Mouse (Mus musculus): ENCODE data around the gene Cfd.

Cfd gene

GRCm38 (mm10) chr10:79918231-79919078 is 27.8 kb downstream of the Cfd start:
- DNase-seq, result peak; percentile 63 to 73

DNA sequence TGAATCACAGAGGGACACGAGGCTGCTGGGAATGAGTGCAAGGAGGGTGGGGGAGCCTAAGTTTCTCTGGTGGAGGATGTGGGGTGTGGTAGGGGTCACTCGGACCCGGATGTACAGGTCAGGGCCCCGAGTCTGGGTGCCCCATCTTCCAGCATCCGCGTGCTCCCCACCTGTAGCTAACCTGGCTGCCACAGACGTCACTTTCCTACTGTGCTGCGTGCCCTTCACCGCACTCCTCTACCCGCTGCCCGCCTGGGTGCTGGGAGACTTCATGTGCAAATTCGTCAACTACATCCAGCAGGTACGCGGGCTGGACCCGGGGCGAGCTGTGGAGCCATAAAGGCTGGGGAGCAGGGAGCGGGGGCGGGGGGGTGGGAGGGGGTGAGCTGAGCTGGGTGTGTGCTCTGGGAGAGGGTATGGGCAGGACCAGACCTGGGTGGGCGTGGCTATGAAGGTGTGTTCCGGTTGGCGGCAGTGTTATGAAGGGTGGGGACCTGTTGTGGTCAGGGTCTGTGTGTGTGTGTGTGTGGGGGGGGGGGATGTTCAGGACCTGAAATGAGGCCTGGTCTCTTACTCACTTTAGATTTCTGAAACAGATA is 28.7 kb downstream of the Cfd start:
- DNase-seq, result peak in 1 of 2 experiments; percentile 41

GRCm38 (mm10) chr10:79920056-79920890 is 29.6 kb downstream of the Cfd start:
- DNase-seq, result no peak

DNA sequence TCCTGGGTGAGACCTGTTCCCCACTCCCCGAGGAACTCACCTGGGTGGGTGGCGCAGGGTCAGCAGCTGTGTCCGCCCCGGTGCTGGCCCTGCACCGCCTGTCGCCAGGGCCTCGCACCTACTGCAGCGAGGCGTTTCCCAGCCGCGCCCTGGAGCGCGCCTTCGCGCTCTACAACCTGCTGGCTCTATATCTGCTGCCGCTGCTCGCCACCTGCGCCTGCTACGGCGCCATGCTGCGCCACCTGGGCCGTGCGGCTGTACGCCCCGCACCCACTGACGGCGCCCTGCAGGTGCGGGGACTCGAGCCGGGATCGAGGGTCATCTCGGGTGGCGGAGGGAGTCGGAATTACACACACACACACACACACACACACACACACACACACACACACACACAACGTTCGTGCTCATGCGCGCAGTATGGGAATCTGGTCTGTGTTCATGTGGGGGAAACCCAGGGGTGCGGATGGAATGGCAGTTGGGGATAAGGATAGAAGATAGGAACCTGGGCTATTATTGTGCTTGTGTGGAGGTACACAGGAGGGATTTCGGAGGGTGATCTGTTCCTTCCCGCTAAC is 30.4 kb downstream of the Cfd start, which contains the start of gene R3hdm4:
Gene R3hdm4 (minus strand): TSS at position 251 of the 578 bp plus-strand sequence.
- DNase-seq, result peak in 1 of 2 experiments; percentile 43

DNA sequence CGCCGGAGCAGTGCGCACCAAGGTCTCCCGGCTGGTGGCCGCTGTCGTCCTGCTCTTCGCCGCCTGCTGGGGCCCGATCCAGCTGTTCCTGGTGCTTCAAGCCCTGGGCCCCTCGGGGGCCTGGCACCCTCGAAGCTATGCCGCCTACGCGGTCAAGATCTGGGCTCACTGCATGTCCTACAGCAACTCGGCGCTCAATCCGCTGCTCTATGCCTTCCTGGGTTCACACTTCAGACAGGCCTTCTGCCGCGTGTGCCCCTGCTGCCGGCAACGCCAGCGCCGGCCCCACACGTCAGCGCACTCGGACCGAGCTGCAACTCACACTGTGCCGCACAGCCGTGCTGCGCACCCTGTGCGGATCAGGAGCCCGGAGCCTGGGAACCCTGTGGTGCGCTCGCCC is 30.9 kb downstream of the Cfd start:
- no peak for DNase-seq

- DNase-seq, result peak; percentile 98 to 99
These were observed 34.5 kb downstream of the Cfd start for GRCm38 (mm10) chr10:79924998-79925784.

GRCm38 (mm10) chr10:79925785-79926490 is 35.3 kb downstream of the Cfd start:
- peak in 1 of 2 experiments; percentile 46 for DNase-seq

DNA sequence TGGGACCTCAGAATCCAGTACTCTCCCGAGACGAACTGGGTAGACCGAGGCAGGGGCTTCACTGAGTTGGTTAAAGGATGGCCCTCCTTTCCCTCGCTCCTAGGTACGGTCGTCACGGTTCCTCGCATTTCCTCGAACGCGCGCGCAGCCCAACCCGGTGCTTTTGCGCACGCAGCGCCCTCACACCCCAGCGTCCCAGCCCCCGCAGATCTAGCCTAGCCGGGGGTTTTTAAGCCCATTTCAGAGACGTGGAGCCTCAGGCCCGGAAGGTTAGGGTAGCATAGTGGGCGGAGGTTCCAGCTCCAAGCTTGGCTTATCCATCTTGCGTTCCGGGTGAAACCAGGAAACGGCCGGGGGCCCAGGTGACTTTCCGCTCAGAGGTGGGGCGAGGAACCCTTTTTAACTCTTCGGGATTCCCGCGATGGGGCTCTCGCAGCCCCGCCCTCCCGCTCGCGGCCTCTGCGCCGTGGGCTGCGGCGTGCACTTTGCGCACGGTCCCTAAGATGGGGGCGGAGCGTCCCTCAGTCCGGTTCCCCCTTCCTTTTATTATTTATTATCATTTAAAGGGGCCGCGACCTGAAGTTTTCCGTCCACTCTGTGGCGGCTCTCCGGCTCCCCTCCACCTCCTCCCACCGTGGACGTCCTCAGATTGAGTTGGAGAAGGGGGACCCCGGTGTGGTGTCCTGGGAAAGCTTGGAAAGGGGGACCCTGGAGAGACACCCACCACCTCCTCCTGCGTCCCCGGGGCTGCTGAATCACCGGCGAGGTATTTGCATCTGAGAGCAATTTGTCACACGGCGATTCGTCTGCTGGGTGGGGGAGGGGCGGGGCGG is 36.1 kb downstream of the Cfd start, which contains the start of gene Arid3a:
Gene Arid3a (plus strand): TSS at position 553 of the 833 bp plus-strand sequence.
- DNase-seq, result peak; percentile 89 to 93

DNA sequence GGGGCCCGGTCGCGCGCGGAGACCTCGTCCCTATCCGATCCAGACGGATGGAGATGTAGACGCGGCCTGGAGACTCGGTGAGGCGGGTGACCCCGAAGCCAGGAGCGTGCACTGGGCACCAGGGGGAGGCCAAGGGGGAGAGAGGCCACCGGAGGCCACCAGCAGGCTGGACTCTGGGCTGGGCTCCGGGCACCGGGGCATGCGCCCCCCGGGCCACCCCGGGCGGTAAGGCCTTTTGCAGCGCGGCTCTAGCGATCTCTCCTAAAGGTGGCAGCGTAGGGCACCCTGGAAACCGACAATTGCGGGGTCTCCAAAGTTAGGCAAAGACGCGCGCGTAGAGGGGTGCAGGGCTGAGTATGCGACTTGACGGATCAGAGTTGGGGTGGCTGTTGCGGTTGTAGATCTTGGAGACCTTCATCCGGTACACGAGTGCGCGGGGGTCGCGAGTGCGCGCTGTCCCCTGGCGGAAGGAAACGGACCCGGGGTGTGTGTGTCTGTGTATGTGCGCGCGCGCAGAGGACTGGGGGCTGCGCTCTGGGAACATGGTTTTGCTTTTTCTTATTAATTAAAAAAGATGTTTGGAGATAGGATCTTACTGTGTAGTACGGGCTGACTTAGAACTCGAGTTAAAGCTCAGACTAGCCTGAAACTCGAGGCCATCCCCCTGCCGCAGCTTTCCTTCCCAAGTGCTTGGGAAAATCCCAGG is 36.8 kb downstream of the Cfd start:
- peak; percentile 70 to 71 for DNase-seq

DNA sequence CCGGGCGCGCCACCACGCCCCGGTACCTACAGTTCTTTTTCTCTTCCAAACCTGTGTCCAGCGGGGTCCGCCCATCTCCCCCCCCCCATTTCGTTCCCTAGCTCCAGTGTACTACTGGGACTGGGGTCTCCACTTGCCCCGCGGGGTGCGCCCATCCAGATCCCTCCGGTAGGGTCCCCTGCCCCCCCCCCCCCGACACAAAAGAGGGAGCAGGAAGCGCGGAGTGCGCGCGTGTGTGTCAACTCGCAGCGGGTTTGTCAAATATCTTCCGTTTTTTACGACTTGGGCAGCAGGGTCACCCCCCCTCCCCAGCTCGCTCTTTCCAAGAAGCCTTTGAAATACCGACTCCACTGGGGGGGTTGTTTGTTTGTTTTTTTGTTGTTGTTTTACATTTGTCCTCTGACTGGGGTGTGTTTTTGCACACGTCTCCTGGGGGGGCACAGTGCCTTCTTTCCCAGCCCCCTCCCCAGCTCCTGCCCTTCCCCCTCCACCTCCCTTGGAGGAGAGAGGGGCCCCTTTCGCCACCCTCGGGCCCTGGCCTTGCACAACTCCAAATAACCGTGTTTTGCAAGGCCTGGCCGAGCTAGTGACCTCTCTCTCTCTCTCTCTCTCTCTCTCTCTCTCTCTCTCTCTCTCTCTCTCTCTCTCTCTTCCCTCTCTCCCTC is 37.5 kb downstream of the Cfd start:
- DNase-seq, result peak; percentile 44 to 50

DNA sequence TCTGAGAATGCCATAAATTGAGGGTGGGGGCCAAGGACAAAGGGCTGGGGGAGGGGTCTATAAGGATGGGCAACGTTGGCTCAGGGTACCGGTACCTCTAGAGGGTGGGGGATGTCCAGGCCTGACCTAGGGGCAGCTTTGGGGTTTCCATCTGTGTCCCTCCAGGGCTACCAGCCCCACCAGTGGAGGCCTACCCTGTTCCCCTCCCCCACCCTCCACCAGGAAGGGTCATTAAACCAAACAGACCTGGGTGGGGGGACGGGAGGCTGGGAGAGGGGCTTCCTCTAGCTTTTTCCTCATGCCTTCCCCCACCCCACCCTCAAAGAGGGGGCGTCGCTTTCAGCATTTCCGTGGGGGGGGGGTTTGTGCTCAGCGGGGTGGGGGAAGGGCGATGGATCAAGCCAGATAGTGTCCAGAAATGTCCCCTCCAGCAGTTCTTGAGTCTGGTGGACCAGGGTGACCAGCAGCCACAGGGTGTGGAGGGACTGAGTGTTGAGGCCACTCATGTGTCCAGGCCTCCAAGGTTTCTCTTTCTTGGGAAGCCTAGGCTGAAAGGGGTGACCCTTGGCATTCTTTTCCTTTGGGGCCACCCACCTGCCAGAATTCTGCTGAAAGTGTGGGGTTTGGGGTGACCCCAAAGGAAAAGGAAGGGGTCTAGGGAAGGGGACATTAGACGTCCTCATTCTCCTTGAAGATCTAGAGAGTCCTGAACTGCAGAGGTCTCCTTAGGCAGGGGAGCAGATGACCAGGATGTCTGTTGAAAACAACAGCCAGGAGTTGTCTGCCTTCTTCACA is 38.5 kb downstream of the Cfd start:
- DNase-seq, result peak in 1 of 2 experiments; percentile 57

- no peak for DNase-seq
These were observed 39.5 kb downstream of the Cfd start for GRCm38 (mm10) chr10:79929967-79930825.

DNA sequence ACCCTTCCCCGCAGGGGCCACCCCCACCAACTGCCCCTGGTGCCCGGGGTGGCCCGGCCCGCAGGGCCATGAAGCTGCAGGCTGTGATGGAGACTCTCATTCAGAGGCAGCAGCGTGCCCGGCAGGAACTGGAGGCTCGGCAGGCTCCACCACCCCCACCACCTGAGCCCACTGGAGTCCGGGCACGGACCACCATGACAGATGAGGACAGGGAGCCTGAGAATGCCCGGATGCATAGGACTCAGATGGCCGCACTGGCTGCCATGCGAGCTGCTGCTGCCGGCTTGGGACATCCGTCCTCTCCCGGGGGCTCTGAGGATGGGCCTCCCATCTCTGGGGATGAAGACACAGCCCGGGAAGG is 40.2 kb downstream of the Cfd start:
- peak; percentile 43 to 50 for DNase-seq

DNA sequence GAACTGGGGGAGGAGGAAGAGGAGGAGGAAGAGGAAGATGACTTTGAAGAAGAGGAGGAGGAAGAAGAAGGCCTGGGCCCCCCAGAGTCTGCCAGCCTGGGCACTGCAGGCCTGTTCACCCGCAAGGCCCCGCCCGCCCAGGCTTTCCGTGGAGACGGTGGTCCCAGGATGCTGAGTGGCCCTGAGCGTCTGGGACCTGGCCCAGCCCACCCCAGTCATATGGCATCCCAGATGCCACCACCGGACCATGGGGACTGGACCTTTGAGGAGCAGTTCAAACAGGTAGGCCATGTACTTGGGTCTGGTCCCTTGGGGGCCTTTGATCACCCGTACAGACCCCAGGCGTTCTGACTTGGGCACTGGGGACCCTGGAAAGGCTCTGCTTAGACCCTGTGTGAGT is 41.1 kb downstream of the Cfd start:
- peak in 1 of 2 experiments; percentile 21 for DNase-seq

- DNase-seq, result peak; percentile 63 to 69
These were observed 42.1 kb downstream of the Cfd start for GRCm38 (mm10) chr10:79932736-79933135.

DNA sequence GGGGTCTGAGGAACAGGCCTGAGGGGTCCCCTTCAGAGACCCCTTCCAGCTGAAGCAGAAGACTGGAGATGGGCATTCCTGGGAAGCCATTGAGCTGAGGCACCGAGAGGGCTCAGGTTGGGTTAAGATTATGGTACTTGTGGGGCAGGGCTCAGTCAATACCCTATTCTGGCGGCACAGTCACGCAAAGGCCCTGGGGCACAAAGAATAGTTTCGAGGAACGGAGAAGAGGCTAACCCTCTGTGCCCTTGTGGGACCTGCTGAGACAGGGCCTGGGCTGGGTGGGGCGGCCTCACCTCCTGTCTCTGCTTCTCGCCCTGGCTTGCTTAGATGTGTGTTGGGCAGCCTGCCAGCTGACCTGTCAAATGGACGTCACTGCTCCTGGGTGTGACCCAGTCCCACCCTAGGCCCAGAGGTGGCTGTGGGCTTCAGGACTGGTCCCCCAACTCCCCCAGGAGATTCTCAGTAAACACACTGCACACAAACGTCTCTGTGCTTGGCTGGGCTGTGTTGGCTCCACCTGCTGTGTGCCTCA is 42.6 kb downstream of the Cfd start:
- DNase-seq, result peak; percentile 47 to 64

DNA sequence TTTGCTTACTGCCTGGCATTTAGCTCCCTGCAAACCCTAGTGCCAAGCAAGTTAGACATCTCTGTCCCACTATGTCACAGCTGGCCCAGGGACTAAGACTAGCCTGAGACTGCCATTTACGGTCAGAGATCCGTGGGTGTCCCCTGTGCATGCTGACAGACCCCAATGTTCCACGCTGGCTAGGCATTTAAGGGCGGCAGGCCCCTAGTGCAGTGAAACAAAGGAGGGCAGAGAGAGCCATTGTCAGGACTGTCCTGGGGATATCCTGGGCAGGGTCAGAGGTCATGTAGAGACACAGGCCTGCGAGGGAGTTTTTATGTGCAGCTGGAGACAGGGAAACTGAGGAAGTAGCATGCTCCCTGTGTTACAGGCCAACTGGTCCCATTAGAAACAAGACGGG is 43.2 kb downstream of the Cfd start:
- no peak for DNase-seq

Measured in cerebellum, postnatal 14 days (tissue).